Mouse (Mus musculus): ENCODE results near the gene Fzd4.

Fzd4 gene

DNA sequence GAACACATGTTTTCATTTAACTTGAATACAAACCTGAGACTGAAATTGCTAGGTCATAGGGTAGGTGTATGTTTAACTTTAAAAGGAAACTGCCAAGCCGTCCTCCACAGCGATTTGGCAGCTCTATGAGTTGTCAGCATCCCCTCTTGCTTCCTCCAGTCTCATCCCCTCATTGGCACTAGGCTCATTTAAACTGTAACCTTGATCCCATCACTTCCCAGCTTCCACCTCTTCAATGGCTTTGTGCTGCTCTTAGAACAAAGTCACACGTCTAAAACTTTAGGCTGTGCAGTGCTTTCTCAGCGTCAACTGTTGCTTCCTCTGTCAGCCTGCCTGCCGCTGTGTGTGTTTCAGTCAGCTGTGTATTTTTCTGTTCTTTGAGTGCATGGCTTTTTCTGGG is 22.9 kb downstream of the Fzd4 start:
- no peak for DNase-seq (ENCODE audit: low spot score)

DNA sequence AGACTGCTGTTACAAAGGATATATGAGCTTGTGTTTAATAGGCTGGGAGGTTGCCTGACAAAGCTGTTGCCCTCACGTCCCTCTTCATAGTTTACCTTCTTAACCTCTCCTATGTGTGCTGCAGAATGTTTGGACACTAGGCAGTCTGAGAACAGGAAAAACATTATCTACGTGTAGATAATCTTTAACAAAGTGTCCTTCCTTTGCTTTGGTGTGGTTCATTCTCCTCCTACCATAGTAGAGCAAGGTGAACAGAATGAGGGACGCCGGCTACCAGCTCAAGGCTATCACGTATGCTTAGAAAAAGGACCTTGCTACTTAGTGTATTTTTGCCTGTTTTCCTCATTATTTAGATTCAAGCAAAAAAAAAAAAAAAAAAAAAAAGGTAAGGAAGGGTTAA is 24.6 kb downstream of the Fzd4 start:
- no peak for DNase-seq (ENCODE audit: low spot score)

DNA sequence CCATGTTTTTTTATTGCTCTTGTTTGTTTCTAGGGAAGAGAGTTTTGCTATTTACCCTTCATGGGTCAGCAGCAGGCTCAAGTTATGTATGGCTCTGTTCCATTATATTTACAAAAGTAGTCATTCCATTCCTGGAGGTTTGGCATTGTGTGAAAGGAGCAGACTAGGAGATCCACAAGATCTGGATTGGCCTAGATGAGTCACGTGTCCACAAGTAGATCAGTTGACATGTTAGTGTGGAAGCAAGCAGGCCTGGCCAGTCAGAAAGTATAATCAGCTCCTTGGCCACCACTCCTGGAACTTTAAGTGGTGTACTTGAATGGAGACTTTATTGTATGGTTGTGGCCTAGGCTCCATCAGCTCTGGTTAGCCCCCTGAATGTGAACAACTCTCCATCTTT is 25.2 kb downstream of the Fzd4 start:
- no peak for DNase-seq (ENCODE audit: low spot score)

DNA sequence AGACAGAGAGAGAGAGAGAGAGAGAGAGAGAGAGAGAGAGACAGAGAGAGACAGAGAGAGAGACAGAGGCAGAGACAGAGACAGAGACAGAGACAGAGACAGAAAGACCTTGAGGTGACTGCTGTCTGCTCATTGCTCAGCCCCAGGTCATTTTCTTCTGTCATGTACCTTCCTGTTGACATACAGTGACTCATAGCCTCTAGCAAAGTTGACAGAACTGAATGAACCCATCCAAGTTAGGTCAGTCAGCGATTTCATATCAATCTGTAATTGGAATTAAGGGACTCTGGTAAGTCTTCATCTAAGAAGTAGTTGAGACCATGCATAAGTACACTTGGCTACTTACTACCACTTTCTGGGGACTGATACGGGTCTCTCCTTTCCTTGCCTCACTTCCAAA is 27.0 kb downstream of the Fzd4 start:
- no peak for DNase-seq (ENCODE audit: low spot score)

DNA sequence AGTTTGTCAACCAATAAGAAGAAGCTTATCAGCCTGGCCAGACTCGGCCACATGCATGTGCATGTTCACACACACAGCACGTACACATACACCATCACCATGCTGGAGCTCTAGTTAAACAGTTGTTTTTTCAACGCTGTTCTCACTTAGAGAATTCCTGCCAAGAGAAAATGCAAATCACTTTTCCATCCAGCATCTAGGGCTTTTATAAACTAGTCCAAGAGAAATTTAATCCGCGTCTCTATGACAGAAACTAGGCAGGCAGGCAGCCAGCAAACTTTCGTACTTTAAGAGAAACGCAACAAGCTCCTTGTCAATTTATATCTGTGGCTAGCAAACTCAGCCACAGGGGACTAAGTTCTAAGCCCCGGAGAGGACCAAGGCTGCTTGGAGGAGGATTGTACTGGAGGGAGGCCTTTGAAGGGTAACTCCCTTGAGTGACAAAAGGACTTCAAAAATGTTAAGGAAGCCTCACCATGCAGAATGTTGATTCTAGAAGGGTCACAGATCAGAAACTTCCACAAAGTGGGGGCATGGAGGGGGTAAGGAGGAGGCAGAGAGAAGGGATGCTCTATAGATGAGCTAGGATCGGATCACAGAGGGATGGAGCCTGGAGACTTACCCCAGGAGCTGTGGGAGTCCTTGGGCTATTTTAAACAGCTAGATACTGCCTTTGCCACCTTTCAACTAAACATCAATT is 29.2 kb downstream of the Fzd4 start:
- DNase-seq (ENCODE audit: low spot score) = peak; percentile 27

DNA sequence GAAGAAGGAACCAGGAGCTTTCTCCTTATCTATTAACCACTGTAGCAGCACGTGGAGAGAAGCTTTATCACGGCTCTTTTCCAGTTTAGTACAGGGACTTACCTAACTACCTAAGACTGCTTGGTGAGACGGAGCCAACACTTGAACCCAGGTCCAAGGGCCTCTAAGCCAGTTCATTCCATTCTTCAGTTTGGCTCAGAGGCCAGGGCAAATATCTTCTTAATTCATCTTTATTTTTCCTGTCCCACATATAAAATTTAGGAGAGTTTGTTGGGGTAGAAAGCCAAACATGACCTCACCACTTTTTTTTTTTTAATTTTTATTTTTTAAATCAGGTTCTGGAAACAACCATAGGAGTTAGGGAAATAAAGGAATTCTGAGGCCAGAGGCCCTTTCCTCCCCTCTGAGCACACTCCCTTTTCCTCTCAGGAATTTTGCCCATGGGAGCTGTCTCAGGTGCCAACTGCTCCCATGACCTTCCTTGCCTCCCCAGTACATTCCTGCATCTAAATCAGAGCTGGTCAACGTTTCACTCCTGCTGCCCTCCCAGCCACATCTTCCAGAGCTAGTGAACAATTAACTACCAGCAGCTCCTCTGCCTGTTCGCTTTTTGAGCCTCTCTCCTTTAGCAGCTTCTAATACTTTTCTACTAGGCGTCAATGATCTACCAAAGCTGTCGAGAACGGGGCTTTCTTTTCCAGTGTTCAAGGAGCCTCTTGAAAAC is 29.9 kb downstream of the Fzd4 start:
- no peak for DNase-seq (ENCODE audit: low spot score)

DNA sequence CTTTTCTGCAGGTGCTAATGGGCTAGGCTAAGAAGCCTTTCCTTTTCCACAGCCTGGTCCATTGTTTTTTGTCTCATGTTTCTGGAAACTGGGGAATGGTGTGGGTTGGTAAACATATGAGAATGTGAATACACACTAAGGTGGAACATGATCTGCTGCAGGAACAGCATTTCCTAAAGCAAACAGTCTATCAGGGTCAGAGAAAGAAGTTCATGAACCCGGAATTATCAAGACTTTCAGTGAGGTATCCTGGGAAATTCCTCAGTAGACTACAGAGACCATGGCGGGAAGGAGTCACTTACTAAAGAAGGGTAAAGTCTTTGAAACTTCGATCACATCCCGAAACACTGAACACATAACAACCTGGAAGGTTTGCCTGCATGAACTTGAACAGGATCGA is 32.2 kb downstream of the Fzd4 start:
- no peak for DNase-seq (ENCODE audit: low spot score)

DNA sequence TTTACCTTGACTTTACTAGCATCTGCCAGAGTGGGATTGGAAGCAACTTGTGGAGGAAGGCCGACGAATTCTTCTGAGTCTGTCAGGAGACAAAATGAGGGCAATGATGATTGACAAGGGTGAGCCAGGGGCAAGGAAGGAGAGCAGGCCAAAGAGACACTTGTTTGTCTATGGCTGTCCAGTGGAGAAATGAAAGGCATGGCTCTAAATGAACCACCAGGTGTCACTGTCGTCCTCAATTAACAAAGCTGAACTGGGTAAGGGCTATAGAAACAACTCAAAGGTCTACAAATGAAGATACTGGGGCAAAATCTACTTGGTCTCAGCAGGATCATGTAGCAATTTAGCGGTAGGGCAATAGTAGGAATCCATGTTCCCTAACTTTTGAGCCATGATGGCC is 33.4 kb downstream of the Fzd4 start:
- peak; percentile 74 for DNase-seq (ENCODE audit: low spot score)

DNA sequence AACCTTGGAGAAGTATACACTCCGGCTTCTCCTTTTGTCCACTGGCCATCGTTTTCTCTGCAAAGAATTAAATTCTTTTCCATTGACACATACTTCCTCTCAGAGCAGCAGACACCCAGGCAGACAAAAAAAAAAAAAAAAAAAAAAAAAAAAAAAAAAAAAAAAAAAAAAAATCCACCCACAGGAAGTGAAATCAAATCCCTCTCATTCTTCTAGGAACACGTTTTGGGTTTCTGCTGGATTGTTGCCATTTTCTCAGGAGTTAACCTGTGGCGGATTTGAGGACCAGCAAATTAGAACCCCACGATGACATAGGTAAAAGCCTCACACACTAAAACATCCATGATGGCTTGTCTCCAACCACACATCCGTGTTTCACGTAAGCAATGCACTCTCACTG is 37.1 kb downstream of the Fzd4 start:
- DNase-seq (ENCODE audit: low spot score) = no peak

DNA sequence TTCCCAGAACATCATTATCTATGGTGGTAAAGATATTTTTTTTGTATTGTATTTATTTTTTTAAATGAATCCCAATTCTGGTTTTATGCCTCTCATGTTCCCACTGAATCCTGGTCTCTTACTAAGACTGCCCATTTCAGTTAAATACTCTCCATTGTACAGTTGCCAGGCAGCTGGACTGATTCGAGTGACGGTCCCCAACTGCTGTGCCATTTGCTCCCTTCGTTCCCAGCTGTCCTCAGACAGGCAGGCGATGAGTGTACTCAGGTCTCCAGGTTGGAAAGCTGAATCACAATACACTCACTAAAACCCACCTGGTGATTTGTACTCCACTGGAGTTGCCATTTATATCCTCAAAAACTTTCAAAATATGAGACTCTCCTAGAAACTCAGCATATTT is 38.1 kb downstream of the Fzd4 start:
- DNase-seq (ENCODE audit: low spot score) = no peak

DNA sequence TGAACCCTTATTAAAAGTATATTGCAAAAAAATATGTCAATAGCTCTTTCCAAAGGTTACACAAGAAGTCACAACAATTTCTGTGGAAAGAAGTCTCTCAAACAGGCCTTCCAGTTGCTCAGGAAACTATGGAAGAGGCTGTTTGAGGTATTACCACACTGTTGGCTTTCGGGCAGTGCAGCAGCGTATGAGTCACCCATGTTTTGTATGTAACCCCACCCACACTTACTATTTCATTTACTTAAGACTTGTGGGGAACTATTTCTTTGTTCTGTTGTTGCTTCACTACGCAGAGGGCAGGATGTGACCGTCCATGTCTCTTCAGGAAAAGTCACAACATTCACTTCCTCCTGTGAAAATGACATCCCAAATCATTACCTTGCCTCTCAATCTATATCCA is 41.0 kb downstream of the Fzd4 start:
- DNase-seq (ENCODE audit: low spot score) = peak; percentile 26

DNA sequence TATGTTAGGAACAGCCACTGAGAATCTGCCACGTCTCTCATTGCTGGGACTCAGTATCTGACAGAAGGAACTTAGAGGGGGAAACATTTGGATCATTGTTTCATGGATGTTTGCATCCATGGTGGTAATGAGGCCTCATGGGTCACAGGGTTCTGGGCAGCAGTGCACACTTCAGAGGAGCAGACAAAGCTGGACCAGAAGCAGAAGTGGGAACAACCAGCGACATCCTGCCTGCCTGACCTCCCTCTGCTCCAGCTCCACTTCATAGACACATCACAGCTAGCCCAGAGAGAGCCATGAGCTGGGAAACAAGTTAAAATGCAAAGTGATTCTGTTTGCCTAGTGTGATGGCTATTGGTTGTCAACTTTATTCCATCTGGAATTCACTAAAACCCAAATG is 46.2 kb downstream of the Fzd4 start:
- no peak for DNase-seq (ENCODE audit: low spot score)

DNA sequence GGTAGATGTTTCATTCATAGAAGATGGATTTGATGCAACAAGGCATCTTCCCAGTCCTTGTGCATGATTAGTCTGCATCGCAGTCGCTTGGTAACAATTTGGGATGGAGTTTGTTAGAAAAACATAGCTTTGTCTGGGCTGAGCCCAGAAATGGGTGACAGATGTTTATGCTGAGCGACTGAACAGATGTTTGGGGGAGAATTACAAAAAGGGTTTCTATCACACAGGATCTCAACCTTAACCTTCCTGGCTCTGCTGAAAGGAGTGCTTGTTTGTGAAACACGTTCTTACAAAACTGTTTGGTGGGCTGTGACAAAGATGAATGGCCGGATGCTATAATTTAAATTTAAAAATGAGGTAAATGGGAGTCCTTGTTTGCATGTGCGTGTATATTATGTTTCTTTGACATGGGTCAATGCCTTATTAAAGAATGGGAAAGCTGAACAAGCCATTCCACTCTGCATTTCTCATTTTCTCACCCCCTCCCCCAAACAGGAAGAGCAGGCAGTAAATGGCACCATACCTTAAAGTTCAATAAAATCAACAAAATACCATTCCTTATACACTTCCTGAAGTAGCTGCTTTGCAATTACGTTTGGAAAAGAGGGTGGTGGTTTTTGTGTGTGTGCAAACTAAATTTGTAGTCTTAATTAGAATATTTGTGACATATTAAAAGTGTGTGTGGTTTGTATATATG is 52.4 kb downstream of the Fzd4 start:
- DNase-seq (ENCODE audit: low spot score) = no peak

DNA sequence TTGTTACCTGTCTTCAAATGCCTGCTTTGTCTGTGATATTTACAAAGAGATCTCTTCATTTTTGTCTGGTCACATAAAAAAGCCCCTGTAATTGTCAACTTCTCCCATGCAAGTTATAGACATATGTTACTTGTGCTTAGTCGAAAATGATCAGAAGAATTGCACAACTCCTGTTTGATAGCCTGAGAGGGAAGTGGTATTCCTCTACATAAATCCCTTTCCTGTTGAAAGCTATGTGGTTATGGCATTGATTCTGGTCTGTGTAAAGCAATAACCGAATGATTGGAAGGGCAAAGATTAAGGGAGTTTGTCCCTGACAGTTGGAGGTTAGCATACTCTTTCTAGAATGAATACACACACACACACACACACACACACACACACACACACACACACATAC is 55.5 kb downstream of the Fzd4 start:
- no peak for DNase-seq (ENCODE audit: low spot score)

DNA sequence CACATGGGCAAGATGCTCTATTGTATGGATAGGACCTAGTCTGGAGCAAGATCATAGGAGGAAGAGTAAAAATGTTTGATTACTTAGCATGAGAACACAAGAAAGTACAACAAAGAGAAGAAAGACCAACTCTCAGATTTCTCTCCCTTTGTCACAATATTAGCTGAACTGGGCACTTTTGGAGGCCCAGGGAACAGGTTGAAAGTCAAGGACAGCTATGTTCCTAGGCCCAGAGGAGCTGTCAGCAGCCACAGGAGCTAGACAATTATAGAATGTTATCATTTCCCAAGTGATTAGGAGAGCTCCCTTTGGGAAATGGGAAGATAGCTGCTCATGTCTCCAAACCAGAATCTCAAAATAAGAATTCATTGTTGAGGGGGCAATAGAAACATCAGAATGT is 56.8 kb downstream of the Fzd4 start:
- no peak for DNase-seq (ENCODE audit: low spot score)

DNA sequence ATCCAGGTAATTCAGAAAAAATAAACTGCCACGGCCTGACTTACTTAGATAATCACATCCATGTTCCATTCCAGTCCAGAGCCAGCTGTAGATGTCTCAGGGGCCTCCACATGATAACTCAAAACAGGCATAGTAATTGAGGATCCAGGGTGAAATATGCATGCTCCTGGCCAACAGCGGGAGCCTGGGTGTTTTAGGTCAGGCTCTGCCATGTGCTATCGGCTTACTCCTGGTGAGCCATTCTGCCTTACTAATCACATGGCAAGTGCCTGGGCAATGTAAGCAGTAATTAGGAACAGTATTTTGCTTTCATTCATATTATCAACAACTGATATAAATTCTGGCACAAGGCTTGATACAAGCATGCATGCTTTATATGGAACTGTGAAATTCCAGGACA is 57.2 kb downstream of the Fzd4 start:
- no peak for DNase-seq (ENCODE audit: low spot score)

All from adipocyte (in vitro differentiated cells).